Mouse (Mus musculus) cortical plate, adult 2 months (tissue): ENCODE measurements around the gene Gm21028.

Experiments used
- CTCF ChIP-seq: fragments of 200-500 bp; IDR thresholded peaks from 2 replicates; pipeline ENCODE4 v1.5.1; 2011; ENCODE audit warnings: mild to moderate bottlenecking, control low read depth, low read length; ENCODE audit not compliant: insufficient read depth; ENCODE audit errors: extremely low read depth
- POLR2A ChIP-seq: fragments of 200-500 bp; IDR thresholded peaks from 2 replicates; pipeline ENCODE4 v1.6.1; 2011; ENCODE audit warnings: mild to moderate bottlenecking, low read length, control low read depth; ENCODE audit not compliant: insufficient read depth; ENCODE audit errors: extremely low read depth

DNA sequence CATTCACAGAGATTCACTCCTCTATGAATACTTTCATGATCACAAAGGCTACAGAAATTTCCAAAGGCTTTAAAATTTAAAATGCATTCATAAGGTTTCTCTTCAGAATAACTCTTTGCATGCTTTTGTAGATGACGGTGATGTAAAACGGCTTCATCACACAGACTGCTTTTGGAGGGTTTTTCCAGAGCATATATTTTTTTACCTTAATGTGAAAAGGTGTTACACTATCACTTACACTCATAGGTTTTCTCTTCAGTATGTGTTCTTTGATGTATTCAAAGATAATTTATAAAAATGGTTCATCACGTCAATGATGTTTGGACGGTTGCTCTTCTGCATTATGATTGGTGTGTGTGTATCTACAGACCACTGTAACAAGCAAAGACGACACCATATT is at the start of gene Gm21028:
- TF ChIP-seq POLR2A (no peak), CTCF (no peak)
